Mouse (Mus musculus) brain, adult 2 months (tissue): ENCODE measurements around the gene Atpaf2.
A peak's percentile ranks its signal among the peaks of the same experiment; 100 is the strongest.
"Not testable (repeated sequence)": the region's sequence is repeated elsewhere in the genome, so short reads cannot be mapped to it uniquely, and the experiment has no call there.

Experiments used
- DNase-seq: peaks from one replicate; pipeline ENCODE4 v3.0.0; 2011; ENCODE audit warnings: low read depth, low spot score

Gene Atpaf2

GRCm38 (mm10) chr11:60417717-60418472, at the start of gene Atpaf2:
Gene Atpaf2 (minus strand): TSS chr11:60418457.
- peak; percentile 26 for DNase-seq

GRCm38 (mm10) chr11:60465943-60466380, 47.7 kb upstream of the Atpaf2 start:
- peak; percentile 67 for DNase-seq

GRCm38 (mm10) chr11:60457973-60458372, 39.7 kb upstream of the Atpaf2 start:
- peak; percentile 72 for DNase-seq

- DNase-seq, result no peak
These were observed 36.5 kb upstream of the Atpaf2 start for GRCm38 (mm10) chr11:60454745-60455087.

GRCm38 (mm10) chr11:60454080-60454744, 36.0 kb upstream of the Atpaf2 start, which contains the start of gene Drg2:
Gene Drg2 (plus strand): TSS chr11:60454591.
- DNase-seq, result peak; percentile 97

GRCm38 (mm10) chr11:60444007-60444406, 25.8 kb upstream of the Atpaf2 start:
- no peak for DNase-seq

- DNase-seq, result no peak
These were observed 24.6 kb upstream of the Atpaf2 start for GRCm38 (mm10) chr11:60442896-60443295.

- no peak for DNase-seq
These were observed 21.9 kb upstream of the Atpaf2 start for GRCm38 (mm10) chr11:60440176-60440575.

DNA sequence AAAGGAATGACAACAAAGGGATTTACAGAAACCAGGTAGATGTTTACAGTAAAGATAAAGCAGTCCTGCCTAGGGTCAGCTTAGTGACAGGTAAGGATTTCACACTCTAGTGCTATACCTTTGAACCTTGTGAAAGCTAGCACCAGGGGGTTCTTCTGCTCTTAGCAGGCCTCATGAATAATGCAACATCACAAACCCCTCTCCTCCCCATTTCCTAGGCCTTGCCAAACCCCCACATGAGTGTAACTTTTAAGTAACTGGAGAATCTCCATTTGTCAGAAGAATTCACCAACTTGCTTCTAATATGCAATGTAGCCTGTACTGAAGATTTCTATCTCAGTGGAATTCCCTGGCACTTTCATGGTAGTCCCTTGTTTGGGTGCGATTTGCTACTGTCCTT, 21.4 kb upstream of the Atpaf2 start:
- not testable (repeated sequence) for DNase-seq

GRCm38 (mm10) chr11:60436618-60437017, 18.4 kb upstream of the Atpaf2 start:
- peak; percentile 45 for DNase-seq

DNA sequence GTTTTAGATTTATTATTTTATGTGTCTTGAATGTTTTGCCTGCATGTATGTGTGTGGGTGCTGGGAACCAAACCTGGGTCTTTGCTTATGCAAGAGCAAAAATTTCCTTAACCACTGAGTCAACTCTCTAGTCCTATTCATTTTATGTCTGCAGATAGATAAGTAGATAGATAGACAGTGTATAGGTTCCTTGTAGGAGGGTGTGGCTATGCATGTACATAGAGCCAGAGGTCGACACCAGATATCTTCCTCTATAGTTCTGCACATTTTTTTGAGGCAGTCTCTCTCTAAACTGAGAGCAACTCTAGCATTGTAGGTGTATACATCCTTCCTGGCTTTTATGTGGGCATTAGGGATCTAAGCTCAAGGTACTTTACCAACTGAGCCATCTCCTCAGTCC, 16.9 kb upstream of the Atpaf2 start:
- no peak for DNase-seq

GRCm38 (mm10) chr11:60433501-60433900, 15.2 kb upstream of the Atpaf2 start:
- DNase-seq, result no peak

DNA sequence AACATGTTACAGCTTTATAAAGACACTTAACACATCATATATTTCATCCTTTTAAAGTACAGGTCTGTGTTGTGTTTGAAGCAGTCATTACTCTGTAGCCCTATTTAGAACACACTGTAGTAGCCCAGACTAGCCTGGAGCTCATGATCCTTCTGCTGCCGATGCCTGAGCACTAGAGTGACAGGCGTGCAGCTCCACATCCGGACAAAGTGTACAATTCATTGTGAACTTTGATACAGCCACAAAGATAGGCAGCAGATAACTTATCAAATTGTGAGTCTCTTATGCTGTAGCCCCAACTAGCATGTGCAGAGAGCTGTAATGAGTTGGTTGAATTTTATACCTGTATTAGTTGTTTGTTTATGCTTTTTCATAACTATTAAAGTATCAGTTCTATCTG, 9.4 kb upstream of the Atpaf2 start:
- no peak for DNase-seq

DNA sequence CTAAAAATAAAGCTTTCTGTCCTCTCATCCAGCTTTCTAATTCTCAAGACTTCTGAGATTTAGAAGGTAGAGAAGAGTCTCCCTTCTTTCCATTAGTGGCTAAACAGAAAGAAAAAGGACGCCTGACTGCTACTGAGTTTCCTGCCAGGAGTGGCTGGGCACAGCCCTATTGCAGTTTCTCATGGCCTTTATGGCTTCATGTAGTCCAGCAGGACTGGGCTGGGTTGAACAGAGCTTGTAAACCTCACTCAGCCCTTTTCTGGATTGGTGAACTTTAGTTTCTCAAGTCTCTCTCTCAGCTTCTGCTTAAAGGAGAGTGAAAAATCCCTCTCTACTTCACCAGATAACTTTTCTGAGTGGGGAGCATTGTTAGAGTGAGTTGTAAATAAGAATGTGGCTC, 8.2 kb upstream of the Atpaf2 start:
- DNase-seq, result no peak

DNA sequence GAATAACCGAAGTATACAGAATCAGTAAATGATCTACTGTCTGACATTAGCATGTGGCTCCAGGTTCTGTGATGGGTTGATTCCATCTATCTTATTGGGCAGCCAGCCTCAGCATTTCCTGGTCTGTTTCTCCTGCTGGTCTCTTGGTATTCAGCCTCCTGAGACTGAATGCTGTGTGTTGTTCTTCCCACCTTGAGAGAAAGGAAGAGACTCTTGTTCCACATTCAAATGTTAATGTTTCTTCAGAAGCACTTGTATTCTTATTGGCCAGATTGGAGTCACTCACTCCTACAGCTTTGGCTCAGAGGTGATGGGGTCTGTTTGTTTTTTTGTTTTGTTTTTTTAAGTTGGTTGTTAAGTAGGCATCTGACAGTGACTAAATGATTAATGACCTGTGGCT, 4.7 kb upstream of the Atpaf2 start:
- DNase-seq, result no peak

GRCm38 (mm10) chr11:60422046-60422668, 3.9 kb upstream of the Atpaf2 start:
- DNase-seq, result peak; percentile 66

GRCm38 (mm10) chr11:60418473-60418803, 181 bp upstream of the Atpaf2 start:
- no peak for DNase-seq

DNA sequence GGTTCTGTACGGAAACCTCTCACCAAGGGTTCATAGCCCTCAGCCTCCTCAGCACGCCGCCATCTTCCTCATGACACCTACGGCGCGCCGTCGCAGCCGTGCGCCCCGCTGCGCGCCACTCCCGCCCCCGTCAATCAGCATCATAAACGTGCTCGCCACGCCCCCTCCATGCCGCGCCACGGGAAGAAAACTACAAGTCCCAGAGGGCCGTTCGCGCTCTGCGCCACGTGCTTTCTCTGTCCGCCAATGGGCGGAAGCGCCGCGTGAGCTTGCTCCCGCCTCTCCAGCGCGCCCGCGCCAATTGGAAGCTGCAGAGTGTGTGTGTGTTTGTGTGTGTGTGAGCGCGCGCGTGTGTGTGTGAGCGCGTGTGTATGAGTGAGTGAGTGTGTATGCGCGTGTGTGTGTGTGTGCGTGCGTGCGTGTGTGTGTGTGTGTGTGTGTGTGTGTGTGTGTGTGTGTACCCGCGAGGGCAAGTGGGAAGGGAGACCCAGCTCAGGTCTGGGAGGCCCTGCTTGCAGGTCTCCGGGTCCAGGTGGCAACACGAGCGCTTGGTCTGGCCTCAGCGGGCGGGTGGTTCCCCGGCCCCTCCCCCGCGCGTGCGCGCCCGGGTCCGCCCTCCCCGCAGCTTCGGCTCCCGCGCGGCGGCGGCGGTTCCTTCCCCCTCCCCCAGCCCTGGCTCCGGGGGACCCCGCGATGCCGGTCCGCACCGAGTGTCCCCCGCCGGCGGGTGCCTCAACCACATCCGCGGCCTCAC, 1.1 kb downstream of the Atpaf2 start, which contains the start of gene Gid4:
Gene Gid4, plus strand, starts transcription at position 183 of the 754 bp plus-strand sequence.
- peak; percentile 100 for DNase-seq

DNA sequence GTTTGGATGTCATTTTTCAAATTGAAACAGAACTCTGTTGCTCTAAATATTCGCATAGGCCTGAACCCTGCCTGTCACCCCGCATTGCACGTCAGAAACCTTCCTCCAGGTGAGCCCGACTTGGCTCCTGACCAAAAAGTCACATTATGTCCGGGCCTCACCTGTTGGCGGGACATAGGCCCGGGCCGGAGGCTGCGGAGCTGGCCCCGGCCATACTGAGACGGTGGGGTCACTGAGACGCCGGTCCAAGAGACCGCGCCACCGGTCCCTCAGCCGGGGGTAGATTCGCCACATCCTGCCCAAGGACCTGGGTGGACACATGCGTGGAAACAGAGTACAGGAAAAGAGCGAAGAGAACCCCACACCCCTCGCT, 1.7 kb downstream of the Atpaf2 start:
- DNase-seq, result no peak

GRCm38 (mm10) chr11:60412921-60413320, 5.3 kb downstream of the Atpaf2 start:
- DNase-seq, result no peak

GRCm38 (mm10) chr11:60412173-60412572, 6.1 kb downstream of the Atpaf2 start:
- DNase-seq, result peak; percentile 82

- peak; percentile 13 for DNase-seq
These were observed 11.7 kb downstream of the Atpaf2 start for GRCm38 (mm10) chr11:60406606-60407005.
